Mouse (Mus musculus): Measurements from ENCODE around the gene Cacul1. TPM values are rescaled to one million over a fixed set of nuclear protein-coding genes. Genes with fewer than 3 reads are reported as not detected.

The Cacul1 gene
- total RNA-seq, 4 experiments from 2014 or later, result 24.8 to 30.4 (median 27.9) TPM

DNA sequence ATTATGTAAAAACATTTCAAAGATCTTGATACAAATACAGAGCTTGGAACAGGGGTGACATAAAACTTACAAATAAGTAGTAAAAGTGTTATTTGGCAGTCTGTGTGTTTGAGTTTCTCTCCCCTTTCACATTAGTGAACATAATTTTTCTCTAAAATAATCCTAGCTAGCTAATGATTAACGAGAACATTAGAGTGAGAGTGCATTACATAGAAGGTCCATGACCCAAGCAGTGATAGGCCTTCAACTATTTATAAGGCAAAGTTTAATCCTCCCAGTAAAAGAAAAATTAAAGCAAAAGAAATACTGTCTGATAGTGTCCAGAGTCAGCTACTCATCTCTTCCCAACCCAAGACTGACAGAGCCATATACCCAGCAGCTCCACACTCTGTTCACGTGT is 48.9 kb downstream of the Cacul1 start:
- no peak for DNase-seq (ENCODE audit: low spot score)

DNA sequence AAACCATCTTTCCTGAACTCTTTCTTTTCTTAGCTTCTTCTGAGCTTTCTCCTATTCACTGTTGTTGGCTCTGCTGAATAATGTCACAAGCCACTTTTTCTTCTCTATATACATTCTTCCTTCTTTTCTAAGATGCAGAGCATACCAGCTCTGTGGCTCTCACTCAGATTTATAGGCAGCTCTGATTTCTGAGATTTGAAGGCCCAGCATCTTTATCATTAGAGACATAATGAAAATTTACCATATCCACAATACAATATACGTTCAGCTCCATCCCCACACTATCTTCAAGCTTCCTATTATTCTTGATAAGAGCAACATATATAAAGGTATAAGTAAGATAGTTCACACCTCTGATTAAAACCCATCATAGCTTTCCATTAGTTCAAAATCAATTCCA is 50.7 kb downstream of the Cacul1 start:
- DNase-seq (ENCODE audit: low spot score), result no peak

GRCm38 (mm10) chr19:60529302-60529701 is 51.5 kb downstream of the Cacul1 start:
- DNase-seq (ENCODE audit: low spot score), result no peak

- DNase-seq (ENCODE audit: low spot score), result no peak
Observed at GRCm38 (mm10) chr19:60528602-60529001, 52.2 kb downstream of the Cacul1 start.

- DNase-seq (ENCODE audit: low spot score), result no peak
Observed at GRCm38 (mm10) chr19:60526876-60527275, 53.9 kb downstream of the Cacul1 start.

GRCm38 (mm10) chr19:60525086-60525485 is 55.7 kb downstream of the Cacul1 start:
- DNase-seq (ENCODE audit: low spot score), result no peak

- DNase-seq (ENCODE audit: low spot score), result no peak
Observed at GRCm38 (mm10) chr19:60524678-60525077, 56.1 kb downstream of the Cacul1 start.

DNA sequence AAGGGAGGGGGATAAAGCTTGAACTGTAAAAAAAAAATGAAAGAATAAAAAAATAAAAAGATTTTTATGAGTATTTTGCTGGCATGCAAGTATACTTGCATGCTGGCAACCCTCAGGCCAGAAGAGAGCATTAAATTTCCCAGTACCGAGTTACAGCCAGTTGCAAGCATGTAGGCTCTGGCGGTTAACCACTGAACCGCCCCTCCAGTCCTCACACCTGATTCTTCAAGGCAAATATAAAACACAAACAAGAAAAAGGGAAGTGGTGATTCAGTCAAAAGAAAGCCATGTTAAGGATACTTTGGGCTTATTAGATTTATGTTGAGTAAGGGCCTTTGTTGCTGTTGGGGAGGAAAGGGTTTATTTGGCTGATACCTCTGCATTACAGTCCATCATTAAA is 60.7 kb downstream of the Cacul1 start:
- DNase-seq (ENCODE audit: low spot score), result no peak

- DNase-seq (ENCODE audit: low spot score), result no peak
Observed at GRCm38 (mm10) chr19:60515064-60515463, 65.8 kb downstream of the Cacul1 start.

DNA sequence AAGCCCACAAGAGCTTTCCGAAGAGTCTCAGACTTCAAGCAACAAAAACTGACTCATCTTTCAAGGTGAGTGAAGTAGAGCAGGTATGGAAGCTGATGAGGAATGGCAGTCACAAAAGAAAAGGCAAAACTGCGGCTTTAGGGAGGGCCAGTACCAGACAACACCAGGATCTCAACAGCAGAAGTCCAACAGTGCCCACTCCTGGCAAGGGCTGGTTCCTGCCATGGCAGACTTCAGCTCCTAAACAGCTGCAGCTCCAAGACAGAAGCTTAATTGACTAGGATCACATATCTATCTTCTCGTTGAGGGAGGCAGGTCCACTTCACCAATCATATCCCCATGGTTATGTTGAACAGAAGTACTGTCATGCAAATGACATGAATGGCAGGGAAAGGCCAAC is 67.4 kb downstream of the Cacul1 start:
- DNase-seq (ENCODE audit: low spot score), result no peak

DNA sequence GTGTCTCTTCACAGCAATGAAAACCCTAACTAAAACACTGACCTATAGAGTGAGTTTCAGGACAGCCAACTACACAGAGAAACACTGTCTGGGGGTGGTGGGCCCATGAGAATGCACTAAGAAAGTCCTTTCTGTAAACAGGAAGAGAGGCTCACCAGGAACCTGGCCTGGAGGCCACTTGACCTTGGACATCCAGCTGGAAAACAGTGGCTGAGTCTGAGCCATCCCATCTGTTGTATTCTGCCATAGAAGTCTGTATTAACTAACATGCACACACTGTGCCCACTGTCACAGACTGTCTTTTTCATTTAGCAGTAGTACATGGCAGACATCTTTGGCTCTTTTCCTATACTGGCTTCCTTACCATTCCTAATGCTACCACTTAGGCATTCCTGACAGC is 80.6 kb downstream of the Cacul1 start:
- no peak for DNase-seq (ENCODE audit: low spot score)

DNA sequence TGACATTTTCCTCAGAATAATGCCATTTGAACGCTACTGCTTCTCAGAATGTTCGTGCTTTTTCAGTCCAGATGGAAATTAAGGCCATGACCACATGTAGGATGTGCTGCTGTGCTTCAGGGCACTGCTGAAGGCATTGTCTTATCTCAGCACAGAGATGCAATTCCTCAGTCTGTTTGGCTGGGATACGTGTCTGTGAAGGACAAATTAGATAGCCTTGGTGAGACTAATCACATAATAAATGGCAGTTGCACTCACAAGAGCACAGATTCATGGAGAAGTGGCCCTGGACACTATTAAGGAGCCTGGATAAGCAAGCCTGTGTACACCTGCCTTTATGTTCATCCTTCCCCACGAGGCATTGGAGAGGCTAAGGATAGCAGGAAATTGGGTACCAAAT is 83.7 kb downstream of the Cacul1 start:
- DNase-seq (ENCODE audit: low spot score), result no peak

- DNase-seq (ENCODE audit: low spot score), result no peak
Observed at GRCm38 (mm10) chr19:60495772-60496171, 85.1 kb downstream of the Cacul1 start.

DNA sequence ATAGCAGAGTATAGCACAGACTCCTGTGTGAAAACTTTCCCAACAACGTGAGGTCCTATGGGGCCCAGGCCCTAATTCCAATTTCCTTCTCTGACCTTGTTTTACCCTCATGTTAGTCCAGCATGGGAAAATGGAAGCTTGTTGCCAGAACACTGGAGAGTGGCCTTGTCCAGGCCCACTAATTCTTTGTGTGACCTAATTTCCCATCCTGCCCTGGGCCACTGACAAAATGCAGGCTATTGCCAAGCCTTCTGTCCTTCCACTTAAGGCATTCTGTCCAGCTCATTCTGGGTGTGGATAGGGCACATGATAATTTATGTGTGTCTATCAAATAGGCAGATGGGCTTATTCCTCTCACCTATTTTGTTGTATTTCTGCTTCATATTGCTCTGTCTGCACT is 91.3 kb downstream of the Cacul1 start:
- DNase-seq (ENCODE audit: low spot score), result peak; percentile 8

DNA sequence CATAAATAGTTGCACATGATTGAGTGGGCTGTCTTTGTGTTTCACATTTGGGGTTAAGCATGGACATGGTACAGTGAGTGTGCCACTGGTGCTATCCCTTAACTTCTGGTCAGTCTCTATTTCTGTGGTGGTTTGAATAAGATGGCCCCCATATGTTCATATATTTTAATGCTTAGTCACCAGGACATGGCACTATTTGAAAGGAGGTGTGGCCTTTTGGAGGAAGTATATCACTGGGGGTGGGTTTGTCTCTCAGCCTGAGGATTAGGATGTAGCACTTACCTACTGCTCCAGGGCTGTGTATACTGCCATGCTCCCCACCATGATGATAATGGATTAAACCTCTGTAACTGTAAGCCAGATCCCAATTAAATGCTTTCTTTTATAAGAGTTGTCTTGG is 95.6 kb downstream of the Cacul1 start:
- DNase-seq (ENCODE audit: low spot score), result no peak

DNA sequence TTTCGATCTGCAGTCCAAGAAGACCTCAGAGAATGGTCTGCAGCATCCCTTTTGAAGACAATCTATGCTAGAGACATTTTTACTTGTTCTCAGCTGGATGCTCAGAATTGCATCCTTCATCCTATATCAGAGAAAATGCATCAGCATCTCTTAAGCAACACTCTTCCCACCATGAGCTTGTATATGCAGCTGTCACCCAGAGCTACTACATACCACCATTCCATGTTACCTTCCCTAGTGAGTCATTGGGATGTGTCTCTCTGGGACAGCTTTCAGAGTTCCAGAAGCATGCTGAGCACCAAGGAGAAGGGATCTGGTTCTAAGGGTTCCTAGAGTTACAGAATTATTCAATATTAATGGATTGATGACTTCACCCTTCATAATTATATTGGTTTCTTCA is 102.0 kb downstream of the Cacul1 start:
- no peak for DNase-seq (ENCODE audit: low spot score)

- DNase-seq (ENCODE audit: low spot score), result no peak
Observed at GRCm38 (mm10) chr19:60477788-60478187, 103.0 kb downstream of the Cacul1 start.

Small RNAs within 50 kb of the gene (microRNA-seq; reads per million reads assigned to microRNA genes)
- not detected for gene Gm25238

Other genes with a start within 250 kb of the Cacul1 start
- not detected for gene Prlhr, start 112.7 kb downstream of the Cacul1 start, total RNA-seq (2022)
- under 1 TPM; 0.06 to 0.22 (median 0.12) TPM for gene Nanos1, start 175.0 kb upstream of the Cacul1 start, total RNA-seq (2022)
- gene Eif3a, start 209.6 kb upstream of the Cacul1 start, total RNA-seq (2022), result 100 to 1,000 TPM; 102 to 115 (median 107) TPM
- gene Fam45a, start 230.6 kb upstream of the Cacul1 start, total RNA-seq (2022), result 10 to 100 TPM; 13.1 to 19.7 (median 16.1) TPM

Measured in heart, adult 8-10 months (tissue).